Mouse (Mus musculus): Measurements from ENCODE around the gene Cipc.
A peak's percentile ranks its signal among the peaks of the same experiment; 100 is the strongest.

The Cipc gene

GRCm38 (mm10) chr12:86946862-86947574 is at the start of gene Cipc:
TSS of gene Cipc (plus strand) at chr12:86947043.
- peak; percentile 99 for DNase-seq

GRCm38 (mm10) chr12:86897769-86898273 is 49.0 kb upstream of the Cipc start:
- DNase-seq: no peak

- no peak for DNase-seq
Observed at GRCm38 (mm10) chr12:86898448-86898847, 48.4 kb upstream of the Cipc start.

GRCm38 (mm10) chr12:86899461-86900179 is 47.2 kb upstream of the Cipc start:
- no peak for DNase-seq

DNA sequence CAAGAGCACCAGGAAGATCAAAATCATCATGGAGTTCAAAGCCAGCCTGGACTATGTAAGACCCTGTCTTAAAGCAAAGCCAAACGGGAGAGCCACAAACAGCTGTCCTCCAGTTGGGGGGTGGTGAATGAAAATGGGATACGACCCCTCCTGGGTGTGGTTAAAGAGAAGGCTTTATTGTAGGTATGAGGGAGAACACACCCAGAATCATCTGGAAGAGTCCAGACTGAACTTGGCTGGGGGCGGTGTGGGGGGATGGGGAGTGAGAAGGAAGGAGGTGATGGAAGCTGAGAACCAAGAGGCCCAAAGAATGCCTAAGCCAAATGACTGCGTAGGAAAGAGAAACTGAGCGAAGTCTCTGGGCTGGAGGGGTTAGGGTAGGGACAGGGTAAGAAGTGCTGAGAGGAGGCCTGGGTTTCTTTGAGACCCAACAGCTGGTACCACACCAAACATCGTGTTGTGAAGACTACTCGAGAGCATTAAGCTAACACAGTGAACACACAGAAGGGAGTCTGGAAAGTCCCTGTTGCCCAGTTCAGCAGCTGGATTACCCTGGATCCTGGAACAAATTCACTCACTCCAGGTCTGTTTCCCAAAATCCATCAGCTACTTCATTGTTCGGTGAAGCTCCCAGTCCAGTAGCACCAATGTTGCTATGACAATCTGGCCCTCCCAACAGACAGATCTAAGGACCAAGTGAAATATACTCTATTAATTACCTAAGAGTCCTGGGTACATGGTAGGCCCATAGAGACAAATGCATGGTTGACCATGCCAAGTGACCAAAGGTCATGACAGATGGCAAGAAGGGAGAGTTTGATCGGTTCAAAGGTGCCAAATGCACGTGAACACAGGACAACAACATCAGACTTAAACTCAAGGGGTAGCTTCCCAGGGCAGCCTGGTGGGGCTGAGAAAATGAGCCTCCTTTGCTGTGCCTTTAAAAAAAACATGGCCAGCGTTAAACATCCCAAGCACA is 42.7 kb upstream of the Cipc start:
- no peak for DNase-seq

GRCm38 (mm10) chr12:86905203-86905602 is 41.6 kb upstream of the Cipc start:
- DNase-seq: no peak

DNA sequence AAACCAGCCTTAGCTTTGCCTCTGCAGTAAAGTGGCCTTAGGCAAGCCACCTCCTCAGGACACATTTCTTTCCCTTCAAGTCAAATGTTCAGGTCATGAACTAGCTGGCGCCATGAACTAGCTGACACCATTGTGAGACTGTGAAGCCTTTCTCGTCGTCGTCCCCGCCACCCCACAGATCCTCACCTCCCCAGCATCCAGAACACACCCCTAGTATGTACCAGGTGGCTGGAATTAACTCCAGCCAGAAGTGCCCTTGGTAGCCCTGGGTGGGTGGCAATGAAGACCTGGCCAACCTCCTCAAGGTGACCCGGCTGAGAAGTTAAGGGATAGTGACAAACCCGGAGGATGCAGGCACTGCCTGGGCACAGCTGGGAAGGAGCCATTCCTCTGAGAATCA is 41.0 kb upstream of the Cipc start:
- DNase-seq: no peak

- DNase-seq: peak; percentile 75 to 80
Observed at GRCm38 (mm10) chr12:86906395-86906794, 40.4 kb upstream of the Cipc start.

DNA sequence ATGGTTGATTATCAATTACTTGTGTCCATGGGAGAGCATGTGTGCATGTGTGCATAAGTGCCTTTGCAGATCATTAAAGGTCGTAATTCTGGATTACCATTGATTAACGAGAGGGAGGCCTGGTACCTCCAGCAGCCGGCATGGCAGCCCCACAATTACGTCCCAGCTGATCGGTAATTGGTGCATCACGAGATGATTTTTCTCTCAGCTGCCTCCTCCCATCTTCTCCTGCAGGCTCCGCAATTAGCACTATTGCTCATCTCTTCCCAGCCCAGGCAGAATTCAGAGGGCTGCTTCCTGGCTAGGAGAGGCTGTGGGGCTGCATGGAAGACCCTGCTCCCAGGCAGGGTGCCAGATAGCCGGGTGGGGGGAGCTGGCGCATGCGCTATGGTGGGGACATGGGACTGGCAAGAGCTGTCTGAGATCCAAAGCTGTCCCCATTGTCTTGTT is 35.3 kb upstream of the Cipc start:
- no peak for DNase-seq

DNA sequence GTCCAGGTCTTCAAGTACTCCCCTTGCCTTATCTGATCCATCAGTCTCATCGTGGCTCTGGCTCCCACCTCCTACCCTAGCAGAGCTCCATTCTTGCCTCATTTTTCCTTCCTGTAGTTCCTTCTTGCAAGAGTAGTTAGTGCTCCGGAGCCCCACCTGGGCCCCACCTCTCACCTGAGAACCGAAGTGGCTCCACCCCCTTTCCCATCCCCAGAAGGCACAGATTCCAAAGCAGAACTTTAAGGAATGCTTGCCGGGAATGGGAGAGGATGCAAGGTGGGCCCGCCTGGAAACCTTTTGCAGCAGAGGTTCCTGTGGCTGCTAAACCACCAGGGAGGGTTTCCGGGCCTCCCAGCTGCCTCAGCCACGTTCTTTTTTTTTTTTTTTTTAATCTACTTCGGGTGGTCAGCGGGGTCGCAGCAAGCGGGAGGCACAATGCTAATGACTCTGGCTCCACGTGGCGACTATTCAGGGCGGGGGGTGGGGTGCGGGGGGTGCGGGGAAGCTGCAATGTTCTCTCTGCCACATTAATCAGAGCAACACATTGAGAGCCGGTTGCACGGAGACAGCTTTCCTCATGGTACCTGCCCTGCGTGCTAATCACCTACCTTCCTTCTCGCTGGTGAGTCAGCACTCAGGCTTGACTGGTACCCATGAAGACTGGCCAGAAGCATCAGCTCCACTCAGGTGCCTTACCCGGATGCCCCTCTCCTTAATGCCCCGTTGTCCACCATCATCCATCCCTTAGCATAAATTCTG is 34.3 kb upstream of the Cipc start:
- DNase-seq: no peak

GRCm38 (mm10) chr12:86914351-86914750 is 32.5 kb upstream of the Cipc start:
- DNase-seq: no peak

DNA sequence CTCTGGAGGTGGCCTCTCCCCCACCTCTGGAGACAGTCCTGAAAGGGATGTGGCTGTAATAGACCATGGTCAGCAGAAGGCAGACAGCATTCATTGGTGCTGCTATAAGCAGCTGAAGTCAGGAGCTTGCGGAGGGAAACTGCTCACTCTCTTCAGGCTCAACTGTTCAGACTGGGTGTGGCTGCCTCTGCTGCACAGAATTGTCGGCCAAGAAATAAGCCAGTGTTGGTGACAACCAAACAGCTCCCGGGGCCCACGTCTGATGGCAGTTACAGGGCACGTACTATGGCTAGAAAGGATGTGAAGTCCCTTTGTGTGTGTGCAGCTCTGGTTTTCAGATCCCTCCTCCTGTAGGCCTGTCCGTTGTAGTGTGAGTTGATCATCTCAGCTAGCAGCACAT is 32.1 kb upstream of the Cipc start:
- DNase-seq: no peak

GRCm38 (mm10) chr12:86915617-86916016 is 31.2 kb upstream of the Cipc start:
- no peak for DNase-seq

DNA sequence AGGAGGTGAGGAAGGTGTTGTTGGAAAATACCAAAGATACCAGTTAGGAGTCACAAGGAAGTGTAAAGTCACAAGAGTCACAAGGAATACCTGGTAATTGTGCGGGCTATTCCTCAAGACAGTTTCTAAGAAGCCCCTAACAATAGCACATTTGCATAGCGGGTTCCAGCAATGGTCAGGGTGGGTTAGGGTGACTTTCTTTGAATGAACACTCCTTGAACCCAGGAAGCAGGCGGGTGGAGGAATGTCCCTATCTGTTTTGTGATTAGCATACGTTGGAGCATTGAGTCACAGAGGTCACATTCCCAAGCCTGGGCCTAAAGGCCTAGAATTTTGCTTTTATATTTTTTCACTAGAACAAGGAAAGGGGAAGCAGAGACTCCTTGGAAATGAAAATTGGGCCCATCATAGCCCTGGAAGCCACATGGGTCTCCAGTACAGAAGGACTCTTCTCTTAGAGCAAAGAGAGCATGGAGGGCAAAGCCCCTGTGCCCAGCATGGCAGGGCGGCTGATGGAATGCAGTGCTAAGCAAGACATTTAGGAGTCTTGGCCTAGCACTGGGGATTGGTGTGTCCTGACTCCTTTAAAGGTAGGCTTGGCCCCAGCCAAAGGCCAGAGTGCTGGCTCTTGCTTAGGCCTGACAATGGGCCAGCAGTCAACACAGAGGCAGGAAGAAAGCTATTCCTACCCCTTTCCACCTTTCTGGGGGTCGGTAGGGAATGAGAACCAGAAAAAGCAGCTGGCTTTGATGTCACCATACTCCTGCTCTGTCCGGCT is 29.9 kb upstream of the Cipc start:
- no peak for DNase-seq

GRCm38 (mm10) chr12:86918361-86918967 is 28.4 kb upstream of the Cipc start:
- no peak for DNase-seq

DNA sequence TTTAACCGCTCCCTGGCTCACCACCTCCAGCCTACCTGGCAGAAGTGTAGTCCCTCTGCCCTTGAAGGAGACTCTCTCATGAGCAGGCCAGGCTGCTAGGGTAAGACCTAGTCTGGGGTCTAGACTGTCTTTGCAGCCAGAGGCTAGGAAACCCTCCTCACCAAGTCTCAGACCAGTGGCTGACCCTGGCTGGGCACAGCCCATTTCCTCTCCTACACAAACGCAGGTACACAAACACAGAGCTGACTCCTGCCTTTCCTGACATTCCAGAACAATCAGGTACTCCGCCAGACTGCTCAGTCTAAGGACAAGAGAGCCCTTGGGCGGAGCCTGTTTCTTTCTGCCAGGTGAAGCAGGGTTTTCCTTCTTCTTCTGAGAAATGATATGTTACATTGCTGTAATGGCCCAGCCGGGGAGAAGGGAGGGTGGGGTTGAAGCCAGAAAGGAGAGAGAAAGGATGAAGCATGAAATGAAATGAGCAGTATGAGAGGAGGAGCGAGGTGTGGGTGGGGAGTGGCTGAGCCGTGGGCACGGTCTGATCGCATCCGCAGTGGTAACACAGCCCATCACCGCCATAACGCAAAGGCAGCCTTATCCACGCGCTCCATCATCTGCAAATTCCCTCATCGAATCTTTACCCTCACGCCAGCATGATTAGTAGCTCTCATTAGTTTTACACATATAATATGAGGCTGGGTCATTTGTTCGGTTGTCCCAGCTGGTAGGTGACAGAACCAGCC is 27.7 kb upstream of the Cipc start:
- DNase-seq: no peak

DNA sequence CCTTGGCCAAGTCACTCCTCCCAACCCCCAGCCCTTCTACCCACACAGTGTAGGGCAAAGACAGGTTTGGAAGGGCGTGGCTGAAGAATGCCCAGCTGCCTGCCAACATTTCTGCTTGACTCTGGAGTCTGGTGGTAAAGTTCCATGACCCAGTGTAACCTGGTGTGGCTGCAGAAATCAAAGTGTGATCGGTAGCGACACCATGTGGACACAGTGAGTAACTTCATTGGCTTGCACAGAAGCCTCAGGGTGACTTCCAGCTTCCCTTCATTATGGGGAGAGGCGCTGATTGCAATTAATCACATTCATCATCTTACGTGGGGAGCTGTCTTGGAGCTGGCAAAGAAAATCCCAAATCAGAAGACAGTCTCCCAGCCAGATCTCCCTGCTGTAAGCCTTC is 23.0 kb upstream of the Cipc start:
- DNase-seq: peak; percentile 27 to 54

- DNase-seq: no peak
Observed at GRCm38 (mm10) chr12:86930934-86931729, 15.7 kb upstream of the Cipc start.

DNA sequence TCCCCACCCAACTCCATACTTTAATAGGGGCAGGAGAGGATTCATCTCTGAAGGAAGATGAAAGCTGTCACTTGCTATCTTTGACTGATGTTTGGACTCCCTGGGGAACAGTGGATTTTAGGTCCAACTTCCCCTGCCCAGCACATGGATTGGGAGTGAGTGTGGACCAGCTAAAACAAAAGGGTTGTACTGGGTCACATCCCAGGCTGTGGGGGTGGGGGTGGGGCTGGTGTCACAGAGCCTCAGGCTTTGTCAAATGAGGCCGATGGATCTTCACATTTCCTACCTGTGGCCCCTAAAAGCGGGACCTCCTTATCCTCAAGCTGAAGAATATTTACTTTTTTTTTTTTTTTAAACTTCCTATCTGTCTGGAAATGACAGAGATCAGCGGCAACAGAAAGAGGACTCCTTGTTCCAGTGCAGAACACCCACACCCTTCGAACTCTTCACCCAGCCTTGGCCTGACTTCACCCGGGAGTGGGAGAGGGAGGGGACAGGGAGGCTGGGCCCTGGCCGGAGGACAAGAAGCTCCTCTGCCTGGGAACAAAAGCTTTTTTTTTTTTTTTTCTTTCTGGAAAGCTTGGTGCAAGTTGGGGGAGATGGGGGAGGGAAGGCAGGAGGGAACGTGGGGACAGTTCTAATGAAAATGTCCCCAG is 14.8 kb upstream of the Cipc start:
- no peak for DNase-seq
